Mouse (Mus musculus): Measurements from ENCODE around the gene 2410131K14Rik. TPM values are rescaled to one million over a fixed set of nuclear protein-coding genes. Genes with fewer than 3 reads are reported as not detected.

Gene 2410131K14Rik
- polyA plus RNA-seq, 1 experiment from 2014 or later = 15.0 TPM

DNA sequence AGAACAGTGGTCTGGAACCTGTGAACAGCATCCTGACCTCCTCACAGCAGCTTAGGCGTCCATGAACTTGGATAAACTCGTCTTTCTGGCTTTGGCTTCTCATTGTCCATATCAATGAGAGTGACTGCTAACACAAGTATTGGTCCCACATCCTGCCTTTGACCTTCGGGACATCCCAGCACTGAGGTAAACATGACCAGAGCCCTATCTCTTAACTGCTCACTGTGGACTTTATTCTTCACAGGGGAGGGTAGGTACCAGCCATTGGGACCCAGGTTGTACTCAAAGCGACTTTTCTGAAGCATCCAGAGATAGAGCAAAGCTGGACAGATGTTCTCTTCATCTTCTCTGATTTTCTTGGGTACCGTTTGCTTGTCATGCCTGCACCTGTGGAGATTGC lies 20.3 kb downstream of the 2410131K14Rik start:
- WGBS = 78% methylated on average over 5 of the region's 5 CpGs
- ATAC-seq = no peak
- peaks cover 32% of the 10 kb centered on the region for H3K36me3 ChIP-seq

DNA sequence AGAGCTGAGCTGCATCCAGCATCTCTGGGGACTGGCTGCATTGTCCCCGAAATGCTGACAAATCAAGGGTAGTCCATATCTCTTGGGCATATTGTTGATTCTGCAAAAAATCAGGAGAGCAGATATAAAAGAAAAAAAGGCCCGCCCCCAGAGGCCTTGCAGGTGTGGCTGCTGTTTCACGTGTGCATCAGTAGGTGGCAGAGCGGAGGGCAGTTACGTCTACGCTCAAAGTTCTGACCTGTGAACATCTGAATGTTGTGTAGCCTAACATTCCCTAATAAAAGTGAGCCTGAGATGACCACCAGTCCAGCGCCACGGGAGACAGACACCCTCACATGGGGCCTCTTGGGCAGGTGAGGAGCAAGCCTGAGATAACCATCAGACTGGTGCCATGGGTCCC lies 21.3 kb downstream of the 2410131K14Rik start:
- Histone ChIP-seq H3K36me3 (peaks cover 23% of the 10 kb centered on the region), H3K27ac (no peak overlapping the region), H3K4me2 (replicated peaks) (no peak overlapping the region), H3K9me3 (no peaks in the 10 kb centered on the region), H3K4me1 (replicated peaks) (peaks cover 12% of the 10 kb centered on the region), H3K9ac (replicated peaks) (no peak overlapping the region), H3K4me3 (replicated peaks) (no peak overlapping the region), H3K27me3 (peaks cover 18% of the 10 kb centered on the region)
- WGBS = 41% methylated on average over 8 of the region's 8 CpGs
- no peak for ATAC-seq

More for the DNA sequence above, 20.3 kb downstream of the 2410131K14Rik start:
- Histone ChIP-seq H3K4me3 (replicated peaks) (no peak overlapping the region), H3K27ac (no peak overlapping the region), H3K4me1 (replicated peaks) (peaks cover 9% of the 10 kb centered on the region), H3K27me3 (peaks cover 9% of the 10 kb centered on the region), H3K9ac (replicated peaks) (no peak overlapping the region), H3K4me2 (replicated peaks) (no peak overlapping the region), H3K9me3 (no peaks in the 10 kb centered on the region)

DNA sequence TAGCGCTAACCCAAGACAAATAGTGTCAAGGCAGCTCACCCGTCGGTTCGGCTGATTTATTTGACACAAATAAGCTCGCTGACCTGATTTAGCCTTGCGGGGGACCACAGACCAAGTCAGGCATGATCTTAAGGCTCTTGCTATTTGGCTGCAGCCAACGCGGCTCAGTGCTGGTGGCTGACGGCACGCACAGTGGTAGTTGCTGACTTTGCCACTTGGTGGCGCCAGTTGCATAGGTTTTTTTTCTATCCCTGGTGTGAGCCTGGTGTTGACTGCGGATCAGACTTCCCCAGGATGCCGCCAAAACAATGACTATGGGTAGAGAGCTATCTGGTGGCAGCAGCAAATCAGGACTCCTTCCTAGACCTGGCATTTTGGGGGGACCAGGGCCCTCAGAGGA lies 24.0 kb downstream of the 2410131K14Rik start:
- peak; percentile 91 for ATAC-seq
- H3K4me1 ChIP-seq (replicated peaks) = peaks cover 36% of the 10 kb centered on the region
- H3K9ac ChIP-seq (replicated peaks) = peak overlapping the region; percentile 51
- peak overlapping the region; percentile 50 for H3K4me2 ChIP-seq (replicated peaks)
- no peaks in the 10 kb centered on the region for H3K9me3 ChIP-seq
- H3K27ac ChIP-seq = no peak overlapping the region
- H3K36me3 ChIP-seq = no peaks in the 10 kb centered on the region
- 1% methylated on average over 13 of the region's 13 CpGs for WGBS
- peaks cover 31% of the 10 kb centered on the region for H3K27me3 ChIP-seq
- peak overlapping the region; percentile 19; the same call in 1 of the 2 replicates for H3K4me3 ChIP-seq (replicated peaks)

DNA sequence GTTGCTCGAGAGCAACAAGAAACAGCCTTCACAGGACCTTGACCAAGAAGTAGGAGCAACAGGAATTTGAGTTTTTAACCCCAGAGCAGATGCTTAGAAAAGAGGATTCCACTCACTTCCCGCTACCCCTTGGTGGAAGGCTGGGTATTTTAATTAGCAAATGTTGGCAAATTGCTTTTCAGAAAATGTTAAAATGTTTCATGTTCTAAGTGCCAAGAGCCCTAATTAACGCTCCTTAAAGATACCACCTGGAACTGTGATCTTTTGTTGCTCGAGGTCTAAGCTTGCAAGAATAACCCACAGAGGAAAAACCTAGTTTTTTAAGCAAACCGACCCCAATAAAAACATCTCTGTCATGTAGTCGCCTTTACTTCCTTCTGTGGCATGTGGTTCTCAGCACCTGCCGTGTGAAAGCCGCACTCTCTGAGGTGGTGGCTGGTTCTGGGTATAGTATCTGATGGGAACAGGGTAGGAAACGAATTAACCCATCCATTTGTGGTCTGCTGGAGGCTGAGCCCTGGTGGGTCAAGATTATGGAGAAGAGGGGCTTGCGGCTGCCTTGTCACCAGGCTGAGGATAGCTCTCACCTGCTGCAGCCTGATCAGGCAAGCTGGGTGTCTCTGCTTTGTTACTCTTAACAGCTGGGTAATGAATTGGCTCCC lies 26.6 kb downstream of the 2410131K14Rik start:
- no peak for ATAC-seq
- Histone ChIP-seq H3K9ac (replicated peaks) (no peak overlapping the region), H3K4me3 (replicated peaks) (no peak overlapping the region), H3K27ac (no peak overlapping the region), H3K4me1 (replicated peaks) (peaks cover 62% of the 10 kb centered on the region), H3K4me2 (replicated peaks) (no peak overlapping the region), H3K9me3 (no peaks in the 10 kb centered on the region), H3K27me3 (peaks cover 31% of the 10 kb centered on the region), H3K36me3 (no peaks in the 10 kb centered on the region)
- WGBS = 79% methylated on average over 10 of the region's 10 CpGs

DNA sequence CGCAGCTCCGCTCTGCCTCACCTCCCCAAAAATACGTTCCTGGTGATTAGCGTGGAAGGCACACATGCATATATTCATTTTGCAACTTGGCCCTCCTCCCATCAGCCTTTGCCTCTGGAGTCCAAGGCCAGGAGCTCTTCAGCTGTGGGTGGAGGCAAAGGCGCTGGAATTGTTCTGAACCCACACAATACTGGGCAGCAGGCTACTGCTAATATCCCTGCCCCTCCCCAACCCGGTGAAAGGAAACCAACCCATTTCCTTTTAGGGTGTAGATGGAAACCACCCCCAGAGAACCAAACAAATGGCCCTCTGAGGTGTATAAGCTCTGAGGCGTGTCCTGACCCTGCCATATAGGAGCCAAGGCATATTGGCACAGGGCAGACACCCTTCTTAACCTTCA lies 28.4 kb downstream of the 2410131K14Rik start:
- Histone ChIP-seq H3K27ac (peak overlapping the region; percentile 88), H3K4me3 (replicated peaks) (no peak overlapping the region), H3K9ac (replicated peaks) (no peak overlapping the region), H3K27me3 (peaks cover 26% of the 10 kb centered on the region), H3K4me1 (replicated peaks) (peaks cover 70% of the 10 kb centered on the region), H3K36me3 (no peaks in the 10 kb centered on the region), H3K9me3 (no peaks in the 10 kb centered on the region), H3K4me2 (replicated peaks) (no peak overlapping the region)
- 48% methylated on average over 7 of the region's 7 CpGs for WGBS
- no peak for ATAC-seq

DNA sequence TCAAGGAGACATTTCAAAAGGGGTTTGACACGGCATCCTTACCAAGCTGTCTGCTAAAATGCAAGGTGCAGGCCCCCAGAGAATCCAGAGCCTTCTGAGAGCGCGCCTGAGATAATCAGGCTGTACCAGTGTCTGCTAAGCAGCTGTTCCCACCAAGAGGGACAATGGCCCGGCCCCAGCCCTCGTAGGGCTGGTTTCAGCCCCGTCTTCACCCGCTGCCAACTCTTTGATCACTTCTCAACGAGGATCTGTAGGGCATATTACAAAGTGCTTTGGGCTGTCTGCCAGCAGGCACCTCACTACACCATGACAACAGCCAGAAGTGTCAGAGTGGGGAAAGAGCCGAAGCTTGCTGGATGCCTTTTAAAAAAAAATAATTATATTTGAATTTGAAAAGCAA lies 29.5 kb downstream of the 2410131K14Rik start:
- no peak overlapping the region for H3K4me3 ChIP-seq (replicated peaks)
- H3K4me1 ChIP-seq (replicated peaks) = peaks cover 62% of the 10 kb centered on the region
- 1% methylated on average over 9 of the region's 9 CpGs for WGBS
- H3K4me2 ChIP-seq (replicated peaks) = peak overlapping the region; percentile 36
- H3K9me3 ChIP-seq = no peaks in the 10 kb centered on the region
- H3K27ac ChIP-seq = peak overlapping the region; percentile 88
- no peaks in the 10 kb centered on the region for H3K36me3 ChIP-seq
- ATAC-seq = peak; percentile 89
- H3K27me3 ChIP-seq = peaks cover 26% of the 10 kb centered on the region
- H3K9ac ChIP-seq (replicated peaks) = peak overlapping the region; percentile 48; the same call in 1 of the 2 replicates

DNA sequence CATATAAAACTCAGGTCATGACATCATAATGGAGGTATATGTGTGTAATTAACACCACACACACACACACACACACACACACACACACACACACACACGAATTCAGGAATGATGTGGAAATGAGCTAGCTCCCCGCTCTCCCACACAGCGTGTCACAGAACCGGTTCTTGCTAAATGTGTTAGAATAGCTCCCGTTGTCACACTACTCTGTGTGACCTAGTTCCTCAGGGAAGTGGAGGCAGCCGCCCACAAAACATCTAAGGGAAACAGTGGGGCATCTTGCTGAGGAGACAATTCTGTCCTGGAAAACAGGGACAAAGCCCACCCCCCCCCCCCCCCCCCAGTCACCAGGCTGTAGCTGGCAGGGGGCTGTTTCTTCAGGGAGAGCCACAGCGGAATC lies 31.3 kb downstream of the 2410131K14Rik start:
- Histone ChIP-seq H3K4me2 (replicated peaks) (no peak overlapping the region), H3K9ac (replicated peaks) (0 out of 2 replicates have a peak overlapping the region, but pooled peaks have one; percentile 7), H3K4me1 (replicated peaks) (peaks cover 58% of the 10 kb centered on the region), H3K4me3 (replicated peaks) (no peak overlapping the region), H3K36me3 (no peaks in the 10 kb centered on the region), H3K27me3 (peaks cover 13% of the 10 kb centered on the region), H3K9me3 (no peaks in the 10 kb centered on the region), H3K27ac (peak overlapping the region; percentile 51; the same call in 1 of the 2 replicates)
- no peak for ATAC-seq
- 37% methylated on average over 7 of the region's 7 CpGs for WGBS

DNA sequence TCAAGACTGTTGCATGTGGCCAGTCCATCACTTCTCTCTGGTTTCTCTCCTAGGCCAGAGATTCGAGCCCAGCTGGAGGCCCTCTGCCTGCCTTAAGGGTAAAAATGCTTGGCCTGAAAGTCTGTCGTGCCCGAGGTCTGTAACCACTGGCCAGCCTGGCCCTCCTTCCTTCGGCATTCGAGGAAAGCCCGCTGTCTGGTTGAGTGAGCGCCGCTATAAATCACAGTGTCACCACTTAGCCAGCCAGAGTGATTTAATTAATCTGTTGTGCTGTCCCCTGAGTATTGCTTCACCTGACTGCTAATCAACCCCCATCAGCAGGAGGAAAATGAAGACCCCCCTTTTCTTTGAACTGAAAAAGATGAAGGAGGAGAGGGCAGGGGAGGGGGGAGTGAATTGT lies 31.7 kb downstream of the 2410131K14Rik start:
- Histone ChIP-seq H3K9ac (replicated peaks) (0 out of 2 replicates have a peak overlapping the region, but pooled peaks have one; percentile 7), H3K36me3 (no peaks in the 10 kb centered on the region), H3K4me3 (replicated peaks) (no peak overlapping the region), H3K27me3 (peaks cover 10% of the 10 kb centered on the region), H3K4me1 (replicated peaks) (peaks cover 55% of the 10 kb centered on the region), H3K27ac (peak overlapping the region; percentile 51; the same call in 1 of the 2 replicates), H3K9me3 (no peaks in the 10 kb centered on the region; the same call in 1 of the 2 replicates), H3K4me2 (replicated peaks) (no peak overlapping the region)
- 19% methylated on average over 8 of the region's 8 CpGs for WGBS
- no peak for ATAC-seq

DNA sequence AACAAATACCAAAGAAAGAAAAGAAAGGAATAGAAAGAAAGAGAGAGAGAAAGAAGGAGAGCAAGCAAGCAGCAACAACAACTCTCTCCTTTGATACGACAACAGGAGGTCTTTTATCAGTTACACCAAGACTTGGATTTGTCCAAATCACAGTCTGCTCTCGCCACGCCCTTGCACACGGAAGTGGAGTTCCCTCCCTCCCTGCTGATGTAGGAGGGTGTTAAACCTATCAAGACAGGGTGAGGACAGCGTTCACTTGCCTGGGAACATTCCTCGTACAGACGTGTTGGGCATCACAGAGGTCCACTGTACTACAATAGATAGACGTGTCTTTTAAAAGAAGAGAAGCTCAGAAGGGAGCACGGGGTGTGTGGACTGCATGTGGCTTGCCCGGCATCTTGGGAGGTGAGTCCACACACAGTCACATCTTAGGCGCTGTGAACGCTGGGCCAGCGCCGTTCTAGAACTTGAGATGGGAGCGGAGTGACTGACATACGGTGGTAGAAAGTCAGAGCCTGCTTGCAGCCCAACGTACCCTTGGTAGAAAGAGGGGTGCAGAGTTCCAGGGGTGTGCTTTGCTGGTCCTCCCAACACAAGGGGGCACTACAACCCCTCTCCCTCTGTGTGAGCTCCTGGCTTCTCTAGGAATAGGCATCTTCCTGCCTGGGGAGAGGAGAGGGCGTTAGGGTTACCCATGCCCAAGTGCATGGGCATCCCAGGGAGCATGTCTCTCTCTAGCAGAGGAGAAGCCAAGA lies 32.9 kb downstream of the 2410131K14Rik start:
- 90% methylated on average over 18 of the region's 18 CpGs for WGBS

DNA sequence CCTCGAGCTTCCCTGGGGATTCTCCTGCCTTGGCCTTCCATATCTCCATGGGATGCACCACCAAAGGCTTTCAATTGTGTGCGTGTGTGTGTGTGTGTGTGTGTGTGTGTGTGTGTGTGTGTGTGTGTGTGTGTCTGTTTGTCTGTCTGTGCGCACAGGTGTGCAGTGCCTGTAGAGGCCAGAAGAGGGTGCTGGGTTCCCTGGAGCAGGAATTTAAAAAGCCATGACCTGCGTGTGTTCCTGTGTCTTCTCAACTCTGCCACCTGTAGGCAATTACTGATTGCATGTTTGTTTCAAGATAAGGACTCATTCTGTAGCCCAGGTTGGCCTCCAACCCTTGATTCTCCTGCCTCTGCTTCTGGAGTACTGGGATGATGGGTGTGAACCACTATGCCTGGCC lies 46.4 kb downstream of the 2410131K14Rik start:
- no peak overlapping the region for H3K27ac ChIP-seq
- ATAC-seq = no peak
- 92% methylated on average over 4 of the region's 4 CpGs for whole genome bisulfite sequencing
- peaks cover 8% of the 10 kb centered on the region for H3K4me1 ChIP-seq (replicated peaks)
- H3K4me3 ChIP-seq (replicated peaks) = no peak overlapping the region
- no peak overlapping the region for H3K9ac ChIP-seq (replicated peaks)
- no peaks in the 10 kb centered on the region for H3K36me3 ChIP-seq
- no peaks in the 10 kb centered on the region for H3K9me3 ChIP-seq
- no peak overlapping the region for H3K4me2 ChIP-seq (replicated peaks)
- no peaks in the 10 kb centered on the region for H3K27me3 ChIP-seq

More for the DNA sequence above, 32.9 kb downstream of the 2410131K14Rik start:
- Histone ChIP-seq H3K27me3 (no peaks in the 10 kb centered on the region), H3K9me3 (no peaks in the 10 kb centered on the region; the same call in 1 of the 2 replicates), H3K4me3 (replicated peaks) (no peak overlapping the region), H3K4me1 (replicated peaks) (peaks cover 45% of the 10 kb centered on the region), H3K36me3 (no peaks in the 10 kb centered on the region), H3K27ac (no peak overlapping the region), H3K9ac (replicated peaks) (no peak overlapping the region), H3K4me2 (replicated peaks) (no peak overlapping the region)
- no peak for ATAC-seq

DNA sequence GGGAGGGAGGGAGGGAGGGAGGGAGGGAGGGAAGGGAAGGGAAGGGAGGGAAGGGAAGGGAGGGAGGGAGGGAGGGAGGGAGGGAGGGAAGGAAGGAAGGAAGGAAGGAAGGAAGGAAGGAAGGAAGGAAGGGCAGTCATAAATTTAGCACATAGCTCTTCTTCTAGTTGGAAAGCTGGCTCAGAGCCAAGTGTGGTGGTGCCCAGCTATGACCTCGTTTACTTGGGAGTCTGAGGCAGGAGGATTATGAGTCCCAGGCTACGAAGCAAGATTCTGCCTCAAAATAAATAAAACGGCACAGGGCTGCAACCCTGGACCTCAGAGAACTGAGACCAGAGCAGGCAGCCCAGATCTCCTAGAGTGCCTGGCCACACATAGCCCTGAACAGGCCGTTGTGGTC lies 47.4 kb downstream of the 2410131K14Rik start:
- H3K36me3 ChIP-seq = no peaks in the 10 kb centered on the region
- no peak overlapping the region for H3K9ac ChIP-seq (replicated peaks)
- no peaks in the 10 kb centered on the region for H3K27me3 ChIP-seq
- no peaks in the 10 kb centered on the region for H3K9me3 ChIP-seq
- H3K4me3 ChIP-seq (replicated peaks) = no peak overlapping the region
- no peak overlapping the region for H3K27ac ChIP-seq
- peaks cover 13% of the 10 kb centered on the region for H3K4me1 ChIP-seq (replicated peaks)
- WGBS = 60% methylated on average over 4 of the region's 4 CpGs
- no peak for ATAC-seq
- no peak overlapping the region for H3K4me2 ChIP-seq (replicated peaks)
